Mouse (Mus musculus) embryonic fibroblast, embryonic 13.5 days (primary cell): Measurements from ENCODE around the gene Bhmt2.

ENCODE experiments used
- CTCF ChIP-seq: IDR thresholded peaks from 2 replicates; pipeline ENCODE4 v1.5.1; 2011; ENCODE audit warnings: mild to moderate bottlenecking, control low read depth, low read length, moderate library complexity, borderline replicate concordance; ENCODE audit not compliant: insufficient read depth
- POLR2A ChIP-seq: IDR thresholded peaks from 2 replicates; pipeline ENCODE4 v1.6.1; 2011; ENCODE audit warnings: low read depth, mild to moderate bottlenecking, control low read depth, low read length, moderate library complexity

DNA sequence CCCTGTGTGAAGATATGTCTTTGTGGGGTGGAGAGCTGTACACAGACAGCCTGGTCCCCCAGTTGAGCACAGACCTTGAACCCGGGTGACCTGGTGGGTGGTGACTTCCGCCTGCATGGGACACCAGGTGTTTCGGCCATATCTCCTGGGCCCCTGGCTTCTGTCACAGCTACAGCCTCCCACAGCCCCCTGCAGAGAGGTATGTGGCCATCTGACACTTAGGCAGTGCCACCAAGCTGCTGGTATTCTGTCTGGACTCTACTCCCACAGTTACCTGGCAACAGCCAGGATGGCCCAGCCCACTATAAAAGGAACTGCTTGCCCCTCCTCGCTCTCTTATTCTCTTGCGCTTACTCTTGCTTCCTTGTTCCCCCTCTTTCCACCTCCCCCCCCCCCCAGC is 16.2 kb downstream of the Bhmt2 start:
- TF ChIP-seq CTCF = no peak
- TF ChIP-seq POLR2A = no peak
